Mouse (Mus musculus): ENCODE results near the gene Nav2.

GRCm38 (mm10) chr7:48911146-48911545 lies 2.6 kb downstream of the Nav2 start:
- TF ChIP-seq POLR2A (IDR thresholded peaks at IDR 0.05; ENCODE audit: extremely low read depth, insufficient read depth, low read length) (no peak), CTCF (IDR thresholded peaks at IDR 0.05; ENCODE audit: extremely low read depth, insufficient read depth, low read length) (no peak)

Measured in cortical plate, adult 2 months (tissue).